Mouse (Mus musculus): Measurements from ENCODE around the gene Glmp.

GRCm38 (mm10) chr3:88280035-88280434 is 44.8 kb upstream of the Glmp start:
- TF ChIP-seq MAX (IDR thresholded peaks at IDR 0.05; ENCODE audit: low read depth) (no peak), MYOG (IDR thresholded peaks at IDR 0.05; ENCODE audit: control insufficient read depth in 1 of 3, insufficient read depth in 1 of 3, insufficient read length in 2 of 3, low read depth in 2 of 3) (no peak)

All from myocyte (in vitro differentiated cells).